Mouse (Mus musculus) yolk sac, embryonic 10.5 days (tissue): Measurements from ENCODE around the gene Wdr12.
A peak's percentile ranks its signal among the peaks of the same experiment; 100 is the strongest.
"Not testable (repeated sequence)": the region's sequence is repeated elsewhere in the genome, so short reads cannot be mapped to it uniquely, and the experiment has no call there.

ENCODE experiments used
- DNase-seq: peaks from one replicate; pipeline ENCODE4 v3.0.0-alpha.2; 2017; ENCODE audit warnings: low spot score

Gene Wdr12

GRCm38 (mm10) chr1:60098024-60098781 lies at the start of gene Wdr12, which contains the start of gene Carf:
Gene Wdr12, minus strand, starts transcription at chr1:60098645.
Gene Carf, plus strand, starts transcription at chr1:60098247.
- DNase-seq: peak; percentile 97

GRCm38 (mm10) chr1:60137346-60137745 lies 38.9 kb upstream of the Wdr12 start:
- no peak for DNase-seq

- DNase-seq: no peak
These were observed 19.4 kb upstream of the Wdr12 start for GRCm38 (mm10) chr1:60117721-60118455.

- no peak for DNase-seq
These were observed 6.1 kb upstream of the Wdr12 start for GRCm38 (mm10) chr1:60104582-60104981.

GRCm38 (mm10) chr1:60098839-60099238 lies 394 bp upstream of the Wdr12 start:
- no peak for DNase-seq

GRCm38 (mm10) chr1:60097277-60098023 lies 995 bp downstream of the Wdr12 start:
- DNase-seq: peak; percentile 75

GRCm38 (mm10) chr1:60096572-60097276 lies 1.7 kb downstream of the Wdr12 start:
- DNase-seq: peak; percentile 36

GRCm38 (mm10) chr1:60076411-60076810 lies 22.0 kb downstream of the Wdr12 start:
- no peak for DNase-seq

GRCm38 (mm10) chr1:60075590-60075989 lies 22.9 kb downstream of the Wdr12 start:
- DNase-seq: no peak

- no peak for DNase-seq
These were observed 23.5 kb downstream of the Wdr12 start for GRCm38 (mm10) chr1:60074935-60075334.

- not testable (repeated sequence) for DNase-seq
These were observed 27.7 kb downstream of the Wdr12 start for GRCm38 (mm10) chr1:60070725-60071124.

- no peak for DNase-seq
These were observed 42.1 kb downstream of the Wdr12 start for GRCm38 (mm10) chr1:60056310-60056709.

GRCm38 (mm10) chr1:60054659-60055058 lies 43.8 kb downstream of the Wdr12 start:
- DNase-seq: no peak

- not testable (repeated sequence) for DNase-seq
These were observed 51.0 kb downstream of the Wdr12 start for GRCm38 (mm10) chr1:60047481-60047880.

GRCm38 (mm10) chr1:60044595-60044994 lies 53.9 kb downstream of the Wdr12 start:
- DNase-seq: no peak

GRCm38 (mm10) chr1:60042796-60043469 lies 55.5 kb downstream of the Wdr12 start, which contains the start of gene Ica1l:
Gene Ica1l, minus strand, starts transcription at chr1:60043184.
- peak; percentile 35 for DNase-seq

GRCm38 (mm10) chr1:60042398-60042795 lies 56.0 kb downstream of the Wdr12 start:
- DNase-seq: peak; percentile 6

- no peak for DNase-seq
These were observed 63.4 kb downstream of the Wdr12 start for GRCm38 (mm10) chr1:60035044-60035443.
